Mouse (Mus musculus) lung, postnatal 10 days (tissue): ENCODE measurements around the gene Dcpp3.
A peak's percentile ranks its signal among the peaks of the same experiment; 100 is the strongest.
"Not testable (repeated sequence)": the region's sequence is repeated elsewhere in the genome, so short reads cannot be mapped to it uniquely, and the experiment has no call there.

Experiments
- DNase-seq: peaks from one replicate; pipeline ENCODE4 v3.0.0; 2021

The Dcpp3 gene

GRCm38 (mm10) chr17:23917158-23917557 lies at the start of gene Dcpp3:
TSS of gene Dcpp3 (plus strand) at chr17:23917458.
- DNase-seq = not testable (repeated sequence)

GRCm38 (mm10) chr17:23867756-23868155 lies 49.5 kb upstream of the Dcpp3 start, which contains the start of gene Prss21:
TSS of gene Prss21 (plus strand) at chr17:23868056.
- DNase-seq = no peak

GRCm38 (mm10) chr17:23868513-23868912 lies 48.7 kb upstream of the Dcpp3 start:
- no peak for DNase-seq

- DNase-seq = peak; percentile 83
Measured at GRCm38 (mm10) chr17:23873884-23874856, 43.1 kb upstream of the Dcpp3 start.

GRCm38 (mm10) chr17:23876741-23877140 lies 40.5 kb upstream of the Dcpp3 start:
- no peak for DNase-seq

GRCm38 (mm10) chr17:23877166-23877565 lies 40.1 kb upstream of the Dcpp3 start:
- no peak for DNase-seq

GRCm38 (mm10) chr17:23880576-23880975 lies 36.7 kb upstream of the Dcpp3 start, which contains the start of the genes Dcpp1 and Dcpp2:
TSS of gene Dcpp1 (plus strand) at chr17:23880876.
TSS of gene Dcpp2 (plus strand) at chr17:23880880.
- not testable (repeated sequence) for DNase-seq

- DNase-seq = peak; percentile 95
Measured at GRCm38 (mm10) chr17:23924531-23925007, 7.3 kb downstream of the Dcpp3 start.

- peak; percentile 83 for DNase-seq
Measured at GRCm38 (mm10) chr17:23925090-23925493, 7.8 kb downstream of the Dcpp3 start.

GRCm38 (mm10) chr17:23931157-23931556 lies 13.9 kb downstream of the Dcpp3 start:
- peak; percentile 25 for DNase-seq

- no peak for DNase-seq
Measured at GRCm38 (mm10) chr17:23941372-23941771, 24.1 kb downstream of the Dcpp3 start, which contains the start of gene Sbp. TSS of gene Sbp (plus strand) at chr17:23941672.

GRCm38 (mm10) chr17:23947486-23947885 lies 30.2 kb downstream of the Dcpp3 start:
- not testable (repeated sequence) for DNase-seq

- DNase-seq = no peak
Measured at GRCm38 (mm10) chr17:23949068-23949467, 31.8 kb downstream of the Dcpp3 start.

GRCm38 (mm10) chr17:23950828-23951227 lies 33.6 kb downstream of the Dcpp3 start:
- DNase-seq = not testable (repeated sequence)

GRCm38 (mm10) chr17:23955174-23955573 lies 37.9 kb downstream of the Dcpp3 start, which contains the start of gene Sbpl:
TSS of gene Sbpl (minus strand) at chr17:23955274.
- no peak for DNase-seq

GRCm38 (mm10) chr17:23960084-23960738 lies 43.0 kb downstream of the Dcpp3 start:
- peak; percentile 89 for DNase-seq

GRCm38 (mm10) chr17:23961573-23962122 lies 44.4 kb downstream of the Dcpp3 start:
- no peak for DNase-seq

- DNase-seq = no peak
Measured at GRCm38 (mm10) chr17:23965805-23966425, 48.7 kb downstream of the Dcpp3 start.

- DNase-seq = peak; percentile 21
Measured at GRCm38 (mm10) chr17:23966658-23967401, 49.6 kb downstream of the Dcpp3 start.

GRCm38 (mm10) chr17:23968780-23969179 lies 51.5 kb downstream of the Dcpp3 start:
- DNase-seq = no peak
